Mouse (Mus musculus) thymus, adult 2 months (tissue): Measurements from ENCODE around the gene Fxyd1.

ENCODE experiments used
- CTCF ChIP-seq: fragments of 200-500 bp; IDR thresholded peaks from 2 replicates; pipeline ENCODE4 v1.5.1; 2012; ENCODE audit warnings: mild to moderate bottlenecking, control low read depth, low read length, moderate library complexity, borderline replicate concordance; ENCODE audit not compliant: control insufficient read depth, poor library complexity, insufficient read depth; ENCODE audit errors: extremely low read depth
- POLR2A ChIP-seq: fragments of 200-500 bp; IDR thresholded peaks from 2 replicates; pipeline ENCODE4 v1.6.1; 2012; ENCODE audit warnings: mild to moderate bottlenecking, low read length, control low read depth, moderate library complexity; ENCODE audit not compliant: control insufficient read depth, poor library complexity, insufficient read depth; ENCODE audit errors: extremely low read depth

- TF ChIP-seq POLR2A = no peak
- TF ChIP-seq CTCF = no peak
Observed at GRCm38 (mm10) chr7:31100786-31101185, 43.8 kb upstream of the Fxyd1 start.
